Mouse (Mus musculus) heart, adult 8-10 months (tissue): ENCODE data around the gene Ppm1b. TPM values are rescaled to one million over a fixed set of nuclear protein-coding genes. Genes with fewer than 3 reads are reported as not detected.

Experiments
- DNase-seq: peaks from one replicate; pipeline ENCODE4 v3.0.0; 2022; ENCODE audit warnings: low spot score
- total RNA-seq, 4 experiments: library from RNA; stranded (reverse); gene quantifications; 2 replicates each; pipeline ENCODE4 v1.2.4; 2022

Gene Ppm1b
- total RNA-seq, 4 experiments from 2014 or later = 114 to 144 (median 130) TPM

DNA sequence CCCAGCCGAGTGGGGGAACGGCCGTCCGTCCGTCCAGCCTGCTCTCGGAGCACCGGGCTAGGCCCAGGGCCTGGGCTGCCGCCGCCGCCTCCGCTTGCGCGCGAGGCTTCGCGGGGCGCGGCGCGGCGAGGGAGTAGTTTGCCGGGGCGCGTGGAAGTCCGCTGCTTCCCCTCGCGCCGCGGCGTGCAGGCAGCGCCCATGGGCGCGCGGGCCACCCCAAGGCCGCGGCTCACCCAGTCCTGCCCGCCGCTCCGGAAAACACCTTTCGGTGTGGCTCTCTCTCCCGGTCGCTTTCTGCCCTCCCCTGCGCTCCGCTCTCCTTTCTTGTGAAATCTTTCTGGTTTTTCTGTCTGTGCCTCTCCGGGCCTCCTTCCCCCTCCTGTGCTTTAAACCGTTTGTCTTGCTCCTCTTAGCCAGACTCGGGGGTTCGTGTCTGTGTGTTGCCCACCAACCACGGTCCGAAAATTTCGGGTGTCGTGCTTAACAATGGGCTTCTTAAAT lies 1.9 kb downstream of the Ppm1b start:
- DNase-seq = no peak

GRCm38 (mm10) chr17:84958986-84959664 lies 2.6 kb downstream of the Ppm1b start:
- no peak for DNase-seq

GRCm38 (mm10) chr17:84959665-84960020 lies 3.1 kb downstream of the Ppm1b start:
- DNase-seq = no peak

GRCm38 (mm10) chr17:84960136-84960535 lies 3.6 kb downstream of the Ppm1b start:
- DNase-seq = no peak

GRCm38 (mm10) chr17:84962046-84962445 lies 5.5 kb downstream of the Ppm1b start:
- no peak for DNase-seq

- no peak for DNase-seq
These were observed 7.1 kb downstream of the Ppm1b start for GRCm38 (mm10) chr17:84963651-84964050.

DNA sequence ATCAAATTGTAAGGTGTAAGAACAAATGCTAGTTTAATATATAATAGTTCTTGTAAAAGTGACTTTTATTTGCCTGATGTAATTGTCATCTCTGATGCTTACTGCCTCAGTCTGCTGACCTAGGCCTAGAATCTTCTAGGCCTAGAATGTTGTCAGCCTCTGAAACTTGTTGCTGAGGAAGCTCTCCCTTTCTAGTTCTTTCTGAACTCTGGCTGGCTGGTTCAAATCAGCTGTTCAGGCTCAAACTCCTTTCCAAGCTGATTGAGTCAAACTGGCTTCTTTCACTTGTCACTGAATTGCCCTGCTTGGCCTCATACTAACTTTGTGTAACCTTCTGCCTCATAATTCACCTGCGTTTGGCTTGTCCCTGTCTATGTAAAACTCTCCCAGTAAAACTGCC lies 9.7 kb downstream of the Ppm1b start:
- DNase-seq = no peak

- no peak for DNase-seq
These were observed 10.5 kb downstream of the Ppm1b start for GRCm38 (mm10) chr17:84967045-84967444.

DNA sequence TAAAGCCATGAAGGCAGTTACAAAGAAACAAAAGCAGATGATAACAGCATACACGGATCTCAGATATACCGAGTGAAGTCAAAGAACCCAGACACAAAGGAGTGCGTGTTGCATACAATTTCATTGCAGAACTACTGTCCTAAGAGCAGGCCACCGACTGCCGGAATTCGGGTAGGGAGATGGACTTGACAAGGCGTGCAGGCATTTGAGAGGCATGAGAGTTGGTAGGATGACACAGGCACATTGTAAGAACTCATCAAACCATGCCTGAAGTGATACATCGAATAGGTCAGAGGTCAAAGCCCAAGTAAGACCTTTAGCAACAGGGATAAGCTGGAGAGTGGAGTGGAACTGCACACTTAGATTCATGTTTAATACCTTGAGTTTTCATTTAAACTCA lies 13.4 kb downstream of the Ppm1b start:
- no peak for DNase-seq

GRCm38 (mm10) chr17:84981721-84982120 lies 25.2 kb downstream of the Ppm1b start:
- no peak for DNase-seq

DNA sequence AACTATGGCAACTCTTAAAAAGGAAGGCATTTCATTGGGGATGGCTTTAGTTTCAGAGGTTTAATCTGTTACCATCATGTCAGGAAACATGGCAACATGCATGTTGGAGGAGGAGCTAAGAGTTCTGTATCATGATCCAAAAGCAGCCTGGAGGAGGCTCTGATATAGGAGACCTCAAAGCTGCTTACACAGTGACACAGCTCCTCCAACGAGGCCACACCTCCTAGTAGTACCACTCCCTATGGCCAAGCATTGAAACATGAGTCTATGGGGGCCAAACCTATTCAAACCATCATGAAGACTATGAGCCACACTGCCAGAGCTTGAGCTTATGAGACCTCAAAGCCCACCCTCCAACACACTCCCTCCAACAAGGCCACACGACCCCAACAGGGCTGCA lies 26.2 kb downstream of the Ppm1b start:
- DNase-seq = no peak

- no peak for DNase-seq
These were observed 29.8 kb downstream of the Ppm1b start for GRCm38 (mm10) chr17:84986368-84986767.

- no peak for DNase-seq
These were observed 31.4 kb downstream of the Ppm1b start for GRCm38 (mm10) chr17:84987834-84988410.

DNA sequence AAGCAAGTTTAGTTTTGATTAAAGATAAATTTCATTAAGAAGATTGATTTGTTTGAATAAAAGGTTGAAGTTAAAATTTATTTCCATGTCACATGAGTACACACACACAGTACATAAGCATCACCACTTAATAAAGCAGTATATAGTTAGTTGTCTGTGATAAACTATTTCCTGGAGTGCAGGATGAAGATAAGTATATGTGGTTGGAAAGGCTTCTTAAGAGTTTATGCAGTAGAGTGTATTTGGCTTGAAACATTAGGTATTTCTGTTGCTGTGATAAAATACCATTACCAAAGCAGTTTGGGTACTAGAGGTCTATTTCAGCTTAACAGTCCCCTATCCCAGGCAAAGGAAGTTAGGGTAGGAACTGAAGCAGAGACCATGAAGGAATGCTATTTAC lies 32.0 kb downstream of the Ppm1b start:
- no peak for DNase-seq

DNA sequence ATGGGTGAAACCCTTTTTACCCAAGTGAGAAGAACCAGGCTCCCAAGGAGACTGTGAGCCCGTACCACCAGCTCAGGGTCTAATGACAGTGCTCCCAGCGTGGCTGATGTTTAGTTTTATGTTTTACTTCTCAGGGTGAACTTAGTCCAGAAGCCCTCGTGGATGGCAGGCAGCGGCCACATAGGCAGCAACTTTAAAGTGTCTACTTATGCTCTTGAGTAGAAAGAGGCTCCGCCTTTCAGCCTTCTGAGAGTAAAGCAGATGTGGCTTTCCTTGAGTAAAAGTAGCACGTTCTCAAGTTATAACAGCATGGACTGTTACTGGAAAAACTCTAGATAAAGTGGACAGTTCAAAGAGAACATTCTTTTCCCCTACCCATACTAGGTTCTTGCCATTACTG lies 39.3 kb downstream of the Ppm1b start:
- DNase-seq = no peak

GRCm38 (mm10) chr17:84997639-84998038 lies 41.1 kb downstream of the Ppm1b start:
- DNase-seq = no peak

GRCm38 (mm10) chr17:84999636-85000035 lies 43.1 kb downstream of the Ppm1b start:
- DNase-seq = no peak

GRCm38 (mm10) chr17:85013485-85013884 lies 56.9 kb downstream of the Ppm1b start:
- no peak for DNase-seq

DNA sequence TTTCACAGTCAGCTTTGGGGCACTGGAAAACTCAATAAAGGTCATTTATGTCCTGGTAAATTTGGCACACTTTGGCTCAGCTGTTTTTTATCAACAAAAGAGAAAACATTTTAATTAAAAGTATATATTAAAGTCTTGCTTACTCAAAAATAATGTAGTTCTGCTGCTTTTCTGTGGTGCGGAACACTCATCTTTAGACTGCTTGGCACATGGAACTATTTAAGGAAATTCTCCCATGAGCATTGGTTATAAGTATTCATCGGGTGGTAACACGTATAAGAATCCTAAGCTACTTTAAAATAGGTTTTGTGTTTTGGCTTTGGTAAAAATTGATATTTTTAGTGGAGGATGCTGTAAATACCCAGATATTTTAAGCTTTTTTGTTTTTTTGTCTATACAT lies 58.1 kb downstream of the Ppm1b start:
- DNase-seq = no peak

DNA sequence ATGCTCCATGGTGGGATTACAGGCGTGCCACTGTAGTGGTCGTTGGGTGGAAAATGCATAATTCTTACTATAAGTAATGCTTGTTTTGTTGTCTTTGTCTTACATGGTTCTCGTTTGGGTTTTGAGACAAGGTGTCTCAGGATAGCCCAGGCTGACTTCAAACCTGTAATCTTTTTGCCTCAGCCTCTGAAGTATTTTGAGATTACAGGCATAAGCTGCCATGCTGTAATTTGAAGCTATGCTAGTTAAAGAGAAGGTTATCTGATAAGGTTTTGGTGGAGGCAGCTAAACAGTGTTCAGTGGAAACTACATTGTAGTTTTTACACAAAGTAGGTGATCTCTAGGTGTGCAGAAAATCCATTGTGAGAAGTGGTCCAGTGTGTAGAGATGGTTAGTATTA lies 61.8 kb downstream of the Ppm1b start:
- DNase-seq = no peak

GRCm38 (mm10) chr17:85018794-85019193 lies 62.3 kb downstream of the Ppm1b start:
- DNase-seq = no peak

GRCm38 (mm10) chr17:85020343-85020742 lies 63.8 kb downstream of the Ppm1b start:
- no peak for DNase-seq
